Mouse (Mus musculus) heart, postnatal 0 days (tissue): ENCODE data around the gene Tox2.

ENCODE experiments used
- CTCF ChIP-seq: IDR thresholded peaks from 2 replicates; pipeline ENCODE4 v1.5.1; 2016; ENCODE audit warnings: antibody characterized with exemption, control low read depth, low read depth
- EP300 ChIP-seq: IDR thresholded peaks from 2 replicates; pipeline ENCODE4 v1.6.1; 2016; ENCODE audit warnings: antibody characterized with exemption, low read depth

DNA sequence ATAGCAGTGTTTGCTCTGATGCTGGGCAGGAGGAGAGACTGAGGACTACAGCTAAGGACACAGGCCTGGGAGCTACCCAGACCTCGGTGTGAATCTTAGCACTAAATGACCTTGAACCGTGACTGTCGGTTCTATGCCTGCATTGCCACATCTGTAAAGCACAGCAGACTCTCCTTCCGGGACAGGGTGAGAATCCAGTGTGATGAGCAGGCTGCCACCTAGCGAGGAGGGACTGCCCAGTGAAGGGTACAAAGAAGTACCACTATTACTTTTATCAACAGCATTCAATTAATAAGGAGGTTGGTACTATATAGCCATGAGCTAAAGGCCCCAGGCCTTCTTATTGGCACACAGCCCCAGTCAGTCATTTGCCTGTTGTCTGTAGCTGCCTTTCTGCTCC lies 98.7 kb downstream of the Tox2 start:
- TF ChIP-seq CTCF = peak; percentile 33
- TF ChIP-seq EP300 = no peak
